Mouse (Mus musculus) thymus, postnatal 25 days (tissue): Measurements from ENCODE around the gene Tmem132d.

Source experiments
- DNase-seq: peaks from one replicate; pipeline ENCODE4 v3.0.0; 2022

The Tmem132d gene

GRCm38 (mm10) chr5:128404223-128404622 is 28.7 kb downstream of the Tmem132d start:
- DNase-seq = no peak

GRCm38 (mm10) chr5:128392372-128392771 is 40.5 kb downstream of the Tmem132d start:
- DNase-seq = no peak

- DNase-seq = no peak
Measured at GRCm38 (mm10) chr5:128389665-128390064, 43.2 kb downstream of the Tmem132d start.

- DNase-seq = no peak
Measured at GRCm38 (mm10) chr5:128388358-128389141, 44.3 kb downstream of the Tmem132d start.

- DNase-seq = no peak
Measured at GRCm38 (mm10) chr5:128369814-128370213, 63.1 kb downstream of the Tmem132d start.

GRCm38 (mm10) chr5:128369111-128369510 is 63.8 kb downstream of the Tmem132d start:
- no peak for DNase-seq

GRCm38 (mm10) chr5:128365261-128365985 is 67.5 kb downstream of the Tmem132d start:
- no peak for DNase-seq

- DNase-seq = no peak
Measured at GRCm38 (mm10) chr5:128360946-128361675, 71.8 kb downstream of the Tmem132d start.

- no peak for DNase-seq
Measured at GRCm38 (mm10) chr5:128348835-128349234, 84.0 kb downstream of the Tmem132d start.

- DNase-seq = no peak
Measured at GRCm38 (mm10) chr5:128336841-128337240, 96.0 kb downstream of the Tmem132d start.

GRCm38 (mm10) chr5:128332766-128333165 is 100.1 kb downstream of the Tmem132d start:
- DNase-seq = no peak

- no peak for DNase-seq
Measured at GRCm38 (mm10) chr5:128330351-128330750, 102.5 kb downstream of the Tmem132d start.

GRCm38 (mm10) chr5:128302387-128302786 is 130.5 kb downstream of the Tmem132d start:
- no peak for DNase-seq

GRCm38 (mm10) chr5:128291191-128291590 is 141.7 kb downstream of the Tmem132d start:
- DNase-seq = no peak

- no peak for DNase-seq
Measured at GRCm38 (mm10) chr5:128273255-128273654, 159.6 kb downstream of the Tmem132d start.

GRCm38 (mm10) chr5:128267366-128267765 is 165.5 kb downstream of the Tmem132d start:
- DNase-seq = no peak

- no peak for DNase-seq
Measured at GRCm38 (mm10) chr5:128244219-128244618, 188.7 kb downstream of the Tmem132d start.

GRCm38 (mm10) chr5:128236638-128237335 is 196.1 kb downstream of the Tmem132d start:
- DNase-seq = no peak

- DNase-seq = no peak
Measured at GRCm38 (mm10) chr5:128235611-128236010, 197.3 kb downstream of the Tmem132d start.

- DNase-seq = no peak
Measured at GRCm38 (mm10) chr5:128233101-128233500, 199.8 kb downstream of the Tmem132d start.

GRCm38 (mm10) chr5:128218281-128218680 is 214.6 kb downstream of the Tmem132d start:
- DNase-seq = no peak

GRCm38 (mm10) chr5:128211125-128211524 is 221.8 kb downstream of the Tmem132d start:
- DNase-seq = no peak

GRCm38 (mm10) chr5:128205716-128206115 is 227.2 kb downstream of the Tmem132d start:
- no peak for DNase-seq
